Mouse (Mus musculus): Measurements from ENCODE around the gene Sema4f. TPM values are rescaled to one million over a fixed set of nuclear protein-coding genes. Genes with fewer than 3 reads are reported as not detected.
A peak's percentile ranks its signal among the peaks of the same experiment; 100 is the strongest.

The Sema4f gene
- total RNA-seq, 2 experiments from 2014 or later, result 41.0 to 41.2 TPM

GRCm38 (mm10) chr6:82913336-82914247 lies 26.0 kb downstream of the Sema4f start:
- DNase-seq, result no peak

GRCm38 (mm10) chr6:82911303-82911702 lies 28.3 kb downstream of the Sema4f start:
- DNase-seq, result no peak

- no peak for DNase-seq
Observed at GRCm38 (mm10) chr6:82909136-82909855, 30.3 kb downstream of the Sema4f start.

GRCm38 (mm10) chr6:82908034-82908433 lies 31.5 kb downstream of the Sema4f start:
- DNase-seq, result no peak

GRCm38 (mm10) chr6:82906985-82907384 lies 32.6 kb downstream of the Sema4f start:
- DNase-seq, result no peak

- no peak for DNase-seq
Observed at GRCm38 (mm10) chr6:82902559-82902958, 37.0 kb downstream of the Sema4f start.

GRCm38 (mm10) chr6:82898745-82899144 lies 40.8 kb downstream of the Sema4f start:
- DNase-seq, result no peak

GRCm38 (mm10) chr6:82898227-82898626 lies 41.3 kb downstream of the Sema4f start:
- no peak for DNase-seq

GRCm38 (mm10) chr6:82897311-82897710 lies 42.3 kb downstream of the Sema4f start:
- no peak for DNase-seq

- DNase-seq, result no peak
Observed at GRCm38 (mm10) chr6:82893415-82893814, 46.2 kb downstream of the Sema4f start.

GRCm38 (mm10) chr6:82892540-82892939 lies 47.0 kb downstream of the Sema4f start:
- DNase-seq, result no peak

- no peak for DNase-seq
Observed at GRCm38 (mm10) chr6:82891488-82891887, 48.1 kb downstream of the Sema4f start.

- DNase-seq, result no peak
Observed at GRCm38 (mm10) chr6:82886330-82886729, 53.2 kb downstream of the Sema4f start.

- DNase-seq, result no peak
Observed at GRCm38 (mm10) chr6:82885909-82886308, 53.7 kb downstream of the Sema4f start.

- no peak for DNase-seq
Observed at GRCm38 (mm10) chr6:82885441-82885840, 54.1 kb downstream of the Sema4f start.

- no peak for DNase-seq
Observed at GRCm38 (mm10) chr6:82884570-82884969, 55.0 kb downstream of the Sema4f start.

GRCm38 (mm10) chr6:82881485-82882096 lies 58.0 kb downstream of the Sema4f start:
- DNase-seq, result peak; percentile 30 to 43

- no peak for DNase-seq
Observed at GRCm38 (mm10) chr6:82880807-82881206, 58.8 kb downstream of the Sema4f start.

- DNase-seq, result no peak
Observed at GRCm38 (mm10) chr6:82879463-82880089, 60.0 kb downstream of the Sema4f start.

GRCm38 (mm10) chr6:82875509-82875935 lies 64.0 kb downstream of the Sema4f start:
- DNase-seq, result no peak

GRCm38 (mm10) chr6:82872332-82872707 lies 67.2 kb downstream of the Sema4f start:
- no peak for DNase-seq

GRCm38 (mm10) chr6:82871632-82872331 lies 67.8 kb downstream of the Sema4f start:
- DNase-seq, result no peak

Measured in layer of hippocampus, postnatal 36 days (tissue).